Mouse (Mus musculus) liver, adult (tissue): Measurements from ENCODE around the gene Pi4ka.

Source experiments
- GATA4 ChIP-seq: IDR thresholded peaks from 2 replicates; pipeline ENCODE4 v1.6.1; 2014; ENCODE audit warnings: mild to moderate bottlenecking, low read length; ENCODE audit not compliant: insufficient replicate concordance

Pi4ka gene

GRCm38 (mm10) chr16:17261341-17261740 is 144.8 kb downstream of the Pi4ka start:
- no peak for TF ChIP-seq GATA4

GRCm38 (mm10) chr16:17258917-17259316 is 147.2 kb downstream of the Pi4ka start:
- TF ChIP-seq GATA4, result no peak

- no peak for TF ChIP-seq GATA4
Observed at GRCm38 (mm10) chr16:17257359-17257821, 148.7 kb downstream of the Pi4ka start.

GRCm38 (mm10) chr16:17255270-17255669 is 150.8 kb downstream of the Pi4ka start:
- TF ChIP-seq GATA4, result no peak

GRCm38 (mm10) chr16:17254005-17254597 is 152.0 kb downstream of the Pi4ka start:
- no peak for TF ChIP-seq GATA4

- no peak for TF ChIP-seq GATA4
Observed at GRCm38 (mm10) chr16:17252841-17253240, 153.3 kb downstream of the Pi4ka start.

- no peak for TF ChIP-seq GATA4
Observed at GRCm38 (mm10) chr16:17252086-17252726, 153.9 kb downstream of the Pi4ka start.

- no peak for TF ChIP-seq GATA4
Observed at GRCm38 (mm10) chr16:17251539-17251938, 154.6 kb downstream of the Pi4ka start.

GRCm38 (mm10) chr16:17249135-17249534 is 157.0 kb downstream of the Pi4ka start:
- TF ChIP-seq GATA4, result no peak

GRCm38 (mm10) chr16:17247727-17248126 is 158.4 kb downstream of the Pi4ka start:
- no peak for TF ChIP-seq GATA4

GRCm38 (mm10) chr16:17244996-17245395 is 161.1 kb downstream of the Pi4ka start:
- TF ChIP-seq GATA4, result no peak

GRCm38 (mm10) chr16:17243731-17244130 is 162.4 kb downstream of the Pi4ka start:
- TF ChIP-seq GATA4, result no peak

GRCm38 (mm10) chr16:17239409-17239808 is 166.7 kb downstream of the Pi4ka start:
- no peak for TF ChIP-seq GATA4

- no peak for TF ChIP-seq GATA4
Observed at GRCm38 (mm10) chr16:17237634-17238033, 168.5 kb downstream of the Pi4ka start.

GRCm38 (mm10) chr16:17234916-17235665 is 171.0 kb downstream of the Pi4ka start:
- TF ChIP-seq GATA4, result no peak

- no peak for TF ChIP-seq GATA4
Observed at GRCm38 (mm10) chr16:17234499-17234895, 171.6 kb downstream of the Pi4ka start.
